Mouse (Mus musculus) heart, adult 2 months (tissue): ENCODE measurements around the gene Orc1. TPM values are rescaled to one million over a fixed set of nuclear protein-coding genes. Genes with fewer than 3 reads are reported as not detected.

Experiments used
- DNase-seq, 2 experiments: peaks; one replicate each; pipeline ENCODE4 v3.0.0; 2021
- H3K27ac ChIP-seq: fragments of 200-600 bp; 2 replicates; pipeline ENCODE4 v1.8.1; 2022
- H3K27me3 ChIP-seq: fragments of 200-500 bp; 2 replicates; pipeline ENCODE4 v1.6.1; 2012; ENCODE audit warnings: mild to moderate bottlenecking, low read length, inconsistent platforms, mixed read lengths; ENCODE audit not compliant: control insufficient read depth, insufficient read depth
- H3K36me3 ChIP-seq: fragments of 200-500 bp; 2 replicates; pipeline ENCODE4 v1.6.1; 2012; ENCODE audit warnings: low read length, inconsistent platforms; ENCODE audit not compliant: control insufficient read depth, insufficient read depth
- H3K4me1 ChIP-seq: fragments of 200-500 bp; 2 replicates; pipeline ENCODE4 v1.6.1; 2011; ENCODE audit warnings: low read length; ENCODE audit not compliant: control insufficient read depth, insufficient read depth
- H3K4me3 ChIP-seq: fragments of 200-600 bp; 2 replicates; pipeline ENCODE4 v1.8.1; 2022
- H3K79me2 ChIP-seq: fragments of 200-500 bp; replicated peaks from 2 replicates; pipeline ENCODE4 v1.6.1; 2012; ENCODE audit warnings: mild to moderate bottlenecking, inconsistent platforms, low read length, moderate library complexity, mixed read lengths; ENCODE audit not compliant: control insufficient read depth, insufficient read depth
- H3K9ac ChIP-seq: fragments of 200-500 bp; 2 replicates; pipeline ENCODE4 v1.6.1; 2012; ENCODE audit warnings: low read depth, mild to moderate bottlenecking, control low read depth, inconsistent platforms, low read length, mixed read lengths
- CTCF ChIP-seq: fragments of 200-600 bp; IDR thresholded peaks from 2 replicates; pipeline ENCODE4 v1.8.1; 2022; ENCODE audit warnings: antibody characterized with exemption, mild to moderate bottlenecking, moderate library complexity
- EP300 ChIP-seq: fragments of 200-500 bp; IDR thresholded peaks from 2 replicates; pipeline ENCODE4 v1.6.1; 2011; ENCODE audit warnings: low read depth, low read length, control low read depth; ENCODE audit not compliant: insufficient read depth
- POLR2A ChIP-seq: fragments of 200-500 bp; IDR thresholded peaks from 2 replicates; pipeline ENCODE4 v1.6.1; 2011; ENCODE audit warnings: mild to moderate bottlenecking, low read depth, low read length, control low read depth; ENCODE audit not compliant: insufficient read depth
- WGBS: fragments of 180-500 bp; shearing (Covaris S2); methylation state at CpG from one replicate; pipeline ENCODE4 v1.1.7; 2018; 5-methylcytosine and 5-hydroxymethylcytosine counted together
- intact Hi-C: fragments of 180-260 bp; cut with DNase I; formaldehyde crosslinking; loops from one replicate; pipeline ENCODE4 v1.15.1; 2025
- polyA plus RNA-seq: library from polyadenylated mRNA; depleted of rRNA; stranded (reverse); fragments of >200 nt; gene quantifications from 2 replicates; pipeline ENCODE4 v1.2.3, GENCODE M21; 2012
- total RNA-seq, 2 experiments: library from RNA; stranded (reverse); gene quantifications; 2 replicates each; pipeline ENCODE4 v1.2.3; 2021

The Orc1 gene
- total and polyA plus RNA-seq, 3 experiments = 0.04 TPM; not detected in 2

- Histone ChIP-seq H3K79me2 (no peaks in the 10 kb centered on the region), H3K4me3 (no peak overlapping the region), H3K36me3 (no peaks in the 10 kb centered on the region), H3K27ac (no peak overlapping the region), H3K9ac (no peak overlapping the region), H3K27me3 (no peaks in the 10 kb centered on the region), H3K4me1 (no peaks in the 10 kb centered on the region)
- 85% methylated on average over 7 of the region's 7 CpGs for WGBS
- no peak for TF ChIP-seq POLR2A
- no peak for TF ChIP-seq EP300
- TF ChIP-seq CTCF = no peak
- intact Hi-C loops = no loop called here
- DNase-seq = no peak
Observed at GRCm38 (mm10) chr4:108629363-108629880, 50.2 kb downstream of the Orc1 start.

- no peaks in the 10 kb centered on the region for H3K4me1 ChIP-seq
- TF ChIP-seq CTCF (no peak), POLR2A (no peak), EP300 (no peak)
- no peak overlapping the region for H3K9ac ChIP-seq
- H3K27me3 ChIP-seq = no peaks in the 10 kb centered on the region
- DNase-seq = no peak
- no peak overlapping the region for H3K4me3 ChIP-seq
- no peak overlapping the region for H3K27ac ChIP-seq
- no peaks in the 10 kb centered on the region for H3K36me3 ChIP-seq
- intact Hi-C loops = no loop called here
- 85% methylated on average over 9 of the region's 9 CpGs for WGBS
- H3K79me2 ChIP-seq = no peaks in the 10 kb centered on the region
Observed at GRCm38 (mm10) chr4:108630096-108630495, 50.9 kb downstream of the Orc1 start.

DNA sequence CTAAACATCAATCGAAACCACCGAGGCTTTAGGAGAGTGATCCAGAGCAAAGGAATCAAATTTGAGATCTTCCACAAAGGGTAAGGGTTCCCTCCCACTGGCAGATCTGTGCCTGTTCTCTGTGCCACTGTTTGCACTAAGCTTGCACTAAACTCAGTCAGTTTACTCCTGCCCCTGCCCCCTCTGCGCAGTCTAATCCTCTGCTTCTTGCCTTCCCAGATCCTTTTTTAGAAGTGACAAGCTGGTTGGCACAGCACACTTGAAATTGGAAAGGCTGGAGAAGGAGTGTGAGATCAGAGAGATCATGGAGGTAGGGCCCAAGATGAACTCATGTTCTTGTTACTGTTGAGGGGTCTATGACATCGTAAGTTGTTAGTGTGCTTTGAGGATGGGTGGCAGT is 52.4 kb downstream of the Orc1 start:
- no peaks in the 10 kb centered on the region for H3K79me2 ChIP-seq
- intact Hi-C loops = no loop called here
- H3K36me3 ChIP-seq = no peaks in the 10 kb centered on the region
- H3K9ac ChIP-seq = no peak overlapping the region
- H3K27me3 ChIP-seq = no peaks in the 10 kb centered on the region
- H3K27ac ChIP-seq = no peak overlapping the region
- no peaks in the 10 kb centered on the region for H3K4me1 ChIP-seq
- DNase-seq = no peak
- TF ChIP-seq CTCF = no peak
- TF ChIP-seq POLR2A = no peak
- TF ChIP-seq EP300 = no peak
- H3K4me3 ChIP-seq = no peak overlapping the region
- WGBS = 94% methylated on average over 4 of the region's 4 CpGs

DNA sequence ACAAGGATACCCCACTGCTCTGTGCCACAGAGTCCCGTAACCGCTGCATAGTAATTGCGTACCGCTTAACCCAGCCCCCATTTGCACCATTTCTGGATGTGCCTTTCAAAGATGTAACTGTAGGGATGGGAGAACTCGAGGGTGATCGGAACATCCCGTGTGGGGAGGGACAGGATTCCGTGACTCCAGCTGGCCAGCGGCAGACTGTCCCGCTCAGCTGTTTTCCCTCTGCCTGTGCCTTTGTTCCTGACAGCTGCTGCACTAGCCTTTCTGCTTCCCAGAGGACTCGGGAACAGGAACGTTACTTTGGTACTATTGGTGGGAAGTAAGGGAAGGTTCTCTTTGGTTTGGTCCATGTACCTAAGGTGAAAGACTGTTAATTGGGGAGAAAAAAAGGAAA is 54.5 kb downstream of the Orc1 start:
- H3K4me1 ChIP-seq = no peaks in the 10 kb centered on the region
- H3K9ac ChIP-seq = no peak overlapping the region
- intact Hi-C loops = no loop called here
- DNase-seq = no peak
- 82% methylated on average over 12 of the region's 12 CpGs for WGBS
- TF ChIP-seq EP300 = no peak
- TF ChIP-seq CTCF = no peak
- TF ChIP-seq POLR2A = no peak
- H3K36me3 ChIP-seq = no peaks in the 10 kb centered on the region
- no peaks in the 10 kb centered on the region for H3K27me3 ChIP-seq
- no peaks in the 10 kb centered on the region for H3K79me2 ChIP-seq
- no peak overlapping the region for H3K27ac ChIP-seq
- no peak overlapping the region for H3K4me3 ChIP-seq

- Histone ChIP-seq H3K79me2 (no peaks in the 10 kb centered on the region), H3K27me3 (no peaks in the 10 kb centered on the region), H3K9ac (no peak overlapping the region), H3K36me3 (no peaks in the 10 kb centered on the region), H3K4me1 (no peaks in the 10 kb centered on the region), H3K27ac (no peak overlapping the region), H3K4me3 (no peak overlapping the region)
- WGBS = 77% methylated on average over 4 of the region's 4 CpGs
- DNase-seq = no peak
- TF ChIP-seq POLR2A (no peak), CTCF (no peak), EP300 (no peak)
- intact Hi-C loops = no loop called here
Observed at GRCm38 (mm10) chr4:108634696-108635095, 55.5 kb downstream of the Orc1 start.

DNA sequence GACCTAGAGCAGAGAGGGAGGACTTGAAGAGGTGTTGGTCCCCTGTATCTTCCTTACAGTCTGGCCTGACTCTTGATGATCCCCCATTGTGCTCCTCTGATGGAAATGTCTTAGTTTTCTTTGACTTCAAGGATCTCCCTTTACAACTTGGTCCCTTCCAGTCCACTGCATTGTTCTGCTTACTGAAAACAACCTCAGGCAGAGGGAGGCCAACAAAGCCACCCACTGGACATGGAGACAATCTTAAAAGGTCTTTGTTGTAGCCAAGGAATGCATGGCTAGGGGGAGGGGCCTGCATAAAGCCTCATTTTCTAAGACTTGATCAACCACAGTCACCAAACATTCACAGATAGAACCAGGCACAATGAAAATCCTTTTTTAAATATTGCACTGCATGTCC is 55.9 kb downstream of the Orc1 start:
- H3K4me3 ChIP-seq = no peak overlapping the region
- H3K9ac ChIP-seq = no peak overlapping the region
- no peaks in the 10 kb centered on the region for H3K36me3 ChIP-seq
- no peak overlapping the region for H3K27ac ChIP-seq
- H3K4me1 ChIP-seq = no peaks in the 10 kb centered on the region
- H3K79me2 ChIP-seq = no peaks in the 10 kb centered on the region
- intact Hi-C loops = no loop called here
- DNase-seq = no peak
- TF ChIP-seq POLR2A (no peak), EP300 (no peak), CTCF (no peak)
- no peaks in the 10 kb centered on the region for H3K27me3 ChIP-seq

GRCm38 (mm10) chr4:108637721-108638120 is 58.5 kb downstream of the Orc1 start:
- TF ChIP-seq CTCF = no peak
- TF ChIP-seq EP300 = no peak
- TF ChIP-seq POLR2A = no peak
- Histone ChIP-seq H3K27me3 (no peaks in the 10 kb centered on the region), H3K9ac (no peak overlapping the region), H3K4me3 (no peak overlapping the region), H3K36me3 (no peaks in the 10 kb centered on the region), H3K4me1 (no peaks in the 10 kb centered on the region), H3K27ac (no peak overlapping the region), H3K79me2 (no peaks in the 10 kb centered on the region)
- WGBS = 91% methylated on average over 3 of the region's 3 CpGs
- DNase-seq = no peak
- intact Hi-C loops = no loop called here
